Mouse (Mus musculus) spleen, postnatal 36 days (tissue): Measurements from ENCODE around the gene Vti1a.
A peak's percentile ranks its signal among the peaks of the same experiment; 100 is the strongest.

ENCODE experiments used
- DNase-seq, 2 experiments: peaks; one replicate each; pipeline ENCODE4 v3.0.0; 2022; ENCODE audit warnings: low spot score in 2 of 2, mixed read lengths in 1 of 2

The Vti1a gene

DNA sequence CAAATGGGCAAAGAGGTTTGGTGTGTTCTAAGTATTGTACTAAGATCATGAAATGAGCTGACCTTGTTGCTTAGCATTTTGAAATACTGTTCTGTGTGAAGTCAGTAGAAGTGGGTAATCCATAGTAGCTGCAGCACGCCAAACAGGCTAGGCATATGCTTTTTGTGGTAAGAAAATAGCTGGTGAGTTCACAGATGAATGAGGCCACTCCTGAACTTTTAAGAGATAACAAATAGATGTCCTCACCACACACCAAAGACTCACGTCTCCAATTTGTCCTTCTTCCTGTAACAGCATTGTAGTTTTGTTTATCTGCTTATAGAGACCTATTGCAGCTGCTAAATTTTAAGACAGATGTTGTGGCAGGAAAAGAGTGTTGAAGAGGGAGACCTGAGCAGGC lies 62.8 kb downstream of the Vti1a start:
- no peak for DNase-seq

DNA sequence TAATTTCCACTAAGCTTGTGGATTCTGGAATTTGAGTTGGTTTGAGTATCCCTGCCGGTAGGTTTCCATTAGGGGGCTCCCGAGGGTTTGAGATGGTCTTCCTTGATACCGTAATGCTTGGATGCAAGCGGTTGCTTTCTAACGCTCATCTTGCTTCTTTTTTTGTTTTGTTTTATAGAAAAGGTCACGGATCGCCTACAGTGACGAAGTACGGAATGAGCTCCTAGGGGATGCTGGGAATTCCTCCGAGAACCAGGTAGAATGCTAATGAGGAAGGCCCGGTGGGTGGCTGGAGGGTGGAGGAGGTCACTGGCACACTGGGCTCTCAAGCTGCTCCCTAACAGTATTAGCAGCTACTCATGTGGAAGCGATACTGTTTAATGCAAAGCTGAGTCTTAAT lies 64.7 kb downstream of the Vti1a start:
- no peak for DNase-seq

DNA sequence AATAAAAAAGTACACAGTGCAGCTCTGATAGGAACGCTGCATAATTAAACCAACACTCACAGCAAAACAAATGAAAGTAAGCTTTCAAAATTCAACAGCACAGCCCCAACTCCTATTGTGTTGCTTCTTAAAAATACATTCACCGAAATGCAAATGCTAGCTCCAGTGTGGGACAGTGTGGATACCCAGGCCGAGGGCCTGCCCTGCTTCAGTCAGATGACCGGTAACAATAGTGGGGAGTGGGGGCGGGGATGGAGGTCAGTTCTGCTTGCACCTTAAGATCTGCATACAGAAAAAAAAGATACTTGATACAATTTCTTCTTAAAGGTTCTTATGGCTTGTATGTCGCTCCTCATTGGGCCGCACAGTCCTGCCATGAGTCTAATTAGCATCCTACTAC lies 65.2 kb downstream of the Vti1a start:
- DNase-seq, result no peak

DNA sequence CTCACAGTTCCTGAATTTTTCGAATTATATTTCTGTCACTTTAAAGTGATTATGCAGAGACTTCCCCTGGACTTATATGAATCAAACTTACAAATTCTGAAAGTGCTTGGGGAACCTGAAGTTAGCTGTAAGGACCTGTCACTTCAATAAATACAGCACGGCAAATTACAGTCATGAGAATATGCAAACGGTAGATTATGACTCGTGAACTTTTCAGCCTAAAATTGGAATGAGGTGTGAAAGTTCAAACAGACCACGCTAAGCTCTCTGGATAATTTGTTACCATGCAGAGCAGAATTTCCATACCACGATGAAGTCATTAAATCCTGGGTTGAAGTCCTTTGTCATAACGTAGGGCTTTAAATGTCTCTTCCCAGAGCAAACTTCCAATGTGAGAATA lies 66.7 kb downstream of the Vti1a start:
- no peak for DNase-seq

DNA sequence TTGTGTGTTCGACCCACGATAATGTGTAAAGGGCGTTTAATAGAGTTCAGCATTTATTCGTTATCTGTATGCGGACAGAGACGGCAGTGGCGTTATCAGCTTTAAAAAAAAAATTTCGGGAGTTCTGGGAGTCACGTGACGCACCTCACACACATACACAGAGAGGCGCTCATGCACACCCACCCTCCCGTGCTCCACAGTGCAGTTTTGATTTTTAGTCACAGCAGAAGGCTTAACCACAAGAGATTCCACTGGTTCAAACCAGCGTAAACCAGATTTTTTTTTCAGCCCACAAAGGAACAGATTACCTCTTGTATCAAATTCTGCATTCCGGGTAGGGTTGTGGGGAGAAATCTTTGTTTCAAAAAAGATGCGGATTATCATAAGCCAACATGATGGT lies 68.5 kb downstream of the Vti1a start:
- DNase-seq, result no peak

DNA sequence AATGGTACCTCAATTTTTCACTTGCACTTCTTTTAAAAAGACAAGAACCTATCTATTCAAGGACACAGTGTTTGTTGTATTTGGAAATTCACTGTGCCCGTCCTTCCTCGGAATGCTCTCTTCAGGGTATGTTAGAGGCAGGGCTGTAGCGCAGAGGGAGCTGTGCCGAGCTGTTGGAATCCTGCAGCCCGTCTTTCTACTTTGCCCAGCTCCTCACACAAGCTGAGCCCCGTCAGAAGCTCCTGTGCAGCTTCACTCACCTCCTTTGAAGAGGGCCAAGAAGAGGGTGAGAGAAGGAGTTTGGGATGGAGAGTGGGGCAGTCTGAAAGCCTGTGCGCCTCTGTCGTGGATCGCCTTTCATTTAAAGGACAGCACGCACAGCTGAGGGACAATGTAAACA lies 72.9 kb downstream of the Vti1a start:
- no peak for DNase-seq

DNA sequence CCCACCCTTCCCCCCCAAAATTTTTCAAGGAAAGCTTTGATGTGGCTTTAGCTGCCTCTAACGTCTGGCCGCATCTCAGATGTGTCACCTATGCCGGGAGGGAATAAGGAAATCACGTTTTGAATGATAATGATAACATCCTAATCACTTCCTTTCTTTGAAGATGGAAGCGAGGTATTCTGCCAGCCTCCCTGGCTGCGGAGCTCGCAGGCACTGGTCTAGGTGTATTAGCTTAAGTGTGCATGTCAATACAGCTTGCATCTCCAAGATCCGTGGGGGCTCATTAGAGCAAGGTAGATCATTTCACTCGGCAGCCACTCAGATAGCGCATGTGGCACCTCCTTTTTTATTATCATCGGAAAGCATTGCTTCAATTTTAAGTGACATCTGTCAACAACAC lies 74.2 kb downstream of the Vti1a start:
- DNase-seq, result no peak

DNA sequence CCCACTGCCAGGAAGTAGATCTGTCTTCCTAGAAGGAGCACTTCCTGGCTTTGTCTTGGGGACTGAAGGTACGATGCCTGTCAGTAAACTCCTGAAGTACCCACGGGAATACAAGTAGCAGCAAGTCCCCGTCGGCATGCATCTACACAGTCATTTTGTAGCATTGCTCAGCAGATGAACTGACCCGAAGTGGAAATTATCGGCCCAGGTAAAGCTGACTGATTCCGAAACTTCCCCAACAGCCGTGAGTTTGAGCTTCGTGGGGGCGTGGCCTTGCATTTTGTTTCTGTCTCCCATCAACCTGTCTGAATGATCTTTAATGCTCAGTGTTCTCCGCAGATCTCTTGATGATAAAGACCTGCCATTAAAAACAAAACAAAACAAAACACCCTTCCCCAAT lies 85.5 kb downstream of the Vti1a start:
- DNase-seq, result no peak

DNA sequence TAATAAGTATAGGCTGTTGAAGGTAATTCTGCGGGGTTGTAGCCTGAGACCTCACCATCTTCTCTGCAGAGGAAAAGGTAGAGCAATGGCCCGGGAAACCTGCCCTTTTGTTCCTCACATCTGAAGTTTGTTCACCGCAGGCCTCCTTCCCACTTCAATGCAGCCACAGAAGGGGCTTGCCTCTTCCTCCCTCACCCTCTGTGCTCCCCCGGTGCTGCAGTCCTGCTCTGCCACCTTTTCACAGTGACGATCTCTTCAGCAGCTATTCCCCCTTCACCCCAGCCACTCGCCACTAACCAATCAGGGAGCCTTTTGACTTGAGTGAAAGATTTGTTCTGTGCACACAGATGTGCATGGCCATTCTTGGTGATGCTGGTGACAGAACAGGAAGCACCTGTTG lies 92.4 kb downstream of the Vti1a start:
- DNase-seq, result peak in 1 of 2 experiments; percentile 10

DNA sequence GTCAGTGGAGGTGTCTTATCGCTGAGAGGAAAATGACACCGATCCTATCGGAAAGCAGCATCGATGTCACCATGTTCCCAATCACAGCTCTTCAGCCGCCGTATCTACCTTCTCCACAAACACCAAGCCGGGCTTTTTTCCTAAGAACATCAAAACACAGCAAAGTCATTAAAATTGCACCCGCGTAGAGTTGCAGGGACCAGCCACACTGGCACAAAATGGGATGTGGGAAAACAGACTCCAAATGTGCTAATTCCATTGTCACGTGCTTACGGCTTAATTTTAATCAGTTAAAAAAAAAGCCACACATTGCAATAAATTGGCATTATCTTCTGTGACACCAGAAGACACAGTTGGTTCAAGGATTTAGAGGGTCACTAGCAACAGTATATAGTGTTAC lies 95.3 kb downstream of the Vti1a start:
- no peak for DNase-seq

DNA sequence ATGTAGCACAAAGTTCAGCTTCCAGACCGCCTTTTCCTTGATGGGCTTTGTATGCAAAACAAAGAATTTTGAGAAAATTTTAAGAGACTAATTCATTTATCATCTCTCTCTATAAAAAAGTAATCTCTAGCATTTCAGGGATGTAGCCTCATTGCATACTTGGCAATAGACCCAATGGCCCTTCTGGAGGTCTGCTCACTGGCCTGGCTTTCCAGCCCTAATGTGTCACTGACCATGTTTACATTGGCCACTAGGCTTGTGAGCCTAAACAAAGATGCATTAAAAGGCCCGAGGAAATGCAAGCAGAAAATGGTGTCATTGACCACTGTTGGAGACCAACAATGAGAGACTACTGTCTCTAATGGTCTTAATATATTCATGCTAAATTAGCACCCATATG lies 95.8 kb downstream of the Vti1a start:
- no peak for DNase-seq

DNA sequence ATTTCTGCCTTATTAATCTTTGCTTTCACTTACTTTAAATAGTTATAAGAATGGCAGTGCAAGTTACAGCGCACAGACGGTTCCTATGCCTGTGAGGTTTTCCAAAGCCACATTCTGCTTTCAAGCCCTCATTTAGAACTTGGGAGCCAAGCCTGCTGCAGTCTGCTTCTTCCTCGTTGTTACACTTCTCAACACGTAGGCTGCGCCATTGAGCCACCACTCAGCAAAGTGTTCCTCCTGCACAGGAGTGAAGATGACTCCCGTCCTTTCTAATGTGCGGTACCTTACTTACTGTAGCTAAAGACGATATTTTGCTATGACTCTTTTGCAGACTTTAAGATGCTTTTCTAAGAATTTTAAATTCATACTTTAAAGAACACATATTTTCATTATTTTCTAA lies 98.0 kb downstream of the Vti1a start:
- peak; percentile 6 to 19 for DNase-seq

DNA sequence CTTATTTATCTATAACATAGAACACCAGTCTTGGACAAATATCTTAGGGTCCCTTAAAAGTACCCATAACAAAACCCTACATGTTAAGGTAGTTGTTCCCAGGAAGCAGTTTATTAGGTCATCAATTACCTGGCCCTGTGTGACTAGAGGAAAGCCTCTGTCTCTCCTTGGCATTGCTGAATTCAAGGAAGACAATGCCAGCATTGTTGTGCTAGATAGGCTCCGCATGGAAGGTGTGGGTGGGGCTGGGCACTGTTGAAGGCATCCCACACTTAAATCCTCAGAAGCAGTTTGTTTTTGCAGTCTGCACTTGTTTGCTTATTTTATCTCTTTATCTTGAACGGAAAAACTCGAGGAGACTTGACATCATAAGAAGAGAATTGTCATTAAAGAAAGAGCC lies 102.7 kb downstream of the Vti1a start:
- no peak for DNase-seq

DNA sequence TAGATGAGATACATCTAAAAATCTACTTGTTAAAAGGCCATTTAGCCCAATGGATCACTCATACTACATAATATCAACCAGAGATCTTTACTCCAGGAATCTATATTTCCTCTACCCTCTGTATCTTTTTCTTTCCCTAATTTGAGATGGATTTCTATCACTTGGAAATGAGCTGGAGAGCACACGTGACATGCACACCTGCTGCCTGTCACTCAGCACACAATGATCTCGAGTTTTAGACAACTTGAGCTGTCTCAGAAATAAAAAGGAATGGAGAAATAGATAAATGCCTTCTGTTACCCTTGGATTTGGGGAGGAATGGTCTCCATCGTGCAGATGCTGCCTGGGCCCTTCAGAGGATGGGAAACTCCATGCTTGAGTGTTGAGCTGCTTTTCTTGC lies 103.9 kb downstream of the Vti1a start:
- no peak for DNase-seq

DNA sequence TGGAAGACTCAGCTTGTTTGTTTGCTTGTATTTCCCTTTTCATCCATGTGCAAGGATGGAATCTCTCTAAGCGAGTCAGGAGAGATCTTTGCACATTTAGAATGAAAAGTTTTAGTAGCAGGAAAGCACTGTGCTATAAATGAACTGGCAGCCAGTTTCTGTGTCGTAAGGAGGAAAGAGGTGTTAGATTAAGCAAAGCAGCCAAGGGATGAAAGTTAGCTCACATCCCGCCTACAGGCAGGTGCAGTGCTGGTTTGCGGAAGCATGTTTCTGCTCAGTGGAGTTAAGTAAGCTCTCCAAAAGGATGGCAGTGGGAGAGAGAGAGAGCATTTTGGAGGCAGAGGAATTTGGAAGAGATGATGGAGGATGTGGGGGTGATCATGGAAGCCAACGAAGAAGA lies 105.7 kb downstream of the Vti1a start:
- DNase-seq, result no peak

DNA sequence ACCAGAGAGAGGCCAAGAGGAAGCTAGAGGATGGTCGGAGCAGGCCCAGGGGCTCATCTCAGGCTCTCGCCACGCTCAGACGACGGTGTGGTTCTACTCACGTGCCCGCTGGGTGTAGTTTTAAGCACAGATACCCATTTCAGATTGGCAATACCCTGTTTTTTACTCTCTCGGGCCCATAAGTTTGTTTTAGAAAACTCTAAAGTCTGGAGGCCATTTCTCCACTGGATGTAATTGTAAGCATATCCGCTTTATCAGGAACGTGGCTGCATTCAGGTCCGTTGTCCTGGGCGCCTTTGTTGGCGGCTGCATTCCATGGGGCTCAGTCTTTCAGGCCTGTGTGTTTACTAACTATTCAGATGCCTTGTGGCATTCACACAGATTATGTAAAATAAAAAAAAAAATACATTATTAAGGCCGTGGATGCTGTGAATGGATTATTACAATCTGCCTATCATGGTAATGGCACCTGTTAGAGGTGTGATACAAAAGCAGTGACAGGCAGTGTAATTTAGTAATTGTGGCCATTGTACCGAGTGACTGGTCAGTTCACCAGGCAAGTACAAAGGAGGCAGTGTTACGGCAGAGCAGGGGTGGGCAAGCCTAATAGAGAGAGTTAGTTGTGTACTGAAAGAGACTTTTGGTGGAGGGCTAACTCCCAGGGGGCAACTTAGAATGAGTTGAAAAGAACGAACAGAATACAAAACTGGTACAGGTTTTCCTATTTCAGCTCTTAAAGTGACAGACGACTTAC lies 106.4 kb downstream of the Vti1a start:
- no peak for DNase-seq

DNA sequence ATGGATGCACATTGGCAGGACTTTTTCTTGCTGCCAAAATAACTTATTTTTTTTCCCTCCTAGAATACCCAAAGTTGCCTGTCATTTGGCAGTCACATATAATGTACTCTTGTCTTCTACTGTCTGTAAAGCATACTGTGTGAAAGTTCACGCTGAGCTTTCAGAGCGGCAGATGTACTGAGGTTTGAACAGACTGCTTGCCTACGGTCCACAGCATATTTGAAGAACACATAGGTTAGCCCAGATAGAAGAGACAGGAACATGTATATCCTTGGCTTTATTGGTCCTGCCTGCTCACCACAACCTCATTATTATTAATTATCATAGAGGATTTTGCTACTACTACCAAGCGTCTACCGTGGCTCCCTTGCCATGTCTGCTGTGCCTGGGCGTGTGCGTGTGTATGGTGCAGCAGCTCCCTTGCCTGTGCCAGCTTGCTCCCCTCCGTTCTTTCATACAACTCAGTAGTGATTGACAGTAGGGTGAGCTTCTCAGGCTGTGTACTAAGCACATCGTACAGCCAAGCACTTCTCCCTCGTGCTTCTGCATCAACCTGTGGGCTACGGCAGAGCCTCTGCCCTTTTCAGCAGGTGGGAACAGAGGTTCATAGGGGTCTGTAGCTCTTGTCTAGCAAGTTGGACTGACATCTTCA lies 107.1 kb downstream of the Vti1a start:
- no peak for DNase-seq

DNA sequence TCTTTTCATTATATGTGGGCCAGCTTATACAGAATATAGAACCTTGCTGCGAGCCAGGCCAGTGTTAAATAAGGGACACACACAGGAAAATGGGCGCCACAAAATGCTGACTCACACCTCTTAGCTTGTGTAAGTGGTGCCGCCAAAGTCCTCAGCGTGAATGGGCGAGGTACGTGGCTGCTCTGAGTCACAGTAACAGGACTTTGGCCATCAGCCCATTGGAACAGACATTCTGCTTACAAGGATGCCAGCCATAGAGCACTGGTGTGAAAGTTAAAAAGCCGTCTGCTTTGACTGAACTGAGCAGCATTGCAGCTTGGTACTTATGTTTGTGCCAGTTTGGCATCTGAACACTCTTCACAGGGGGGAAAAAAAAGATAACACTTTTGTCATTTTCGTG lies 107.9 kb downstream of the Vti1a start:
- DNase-seq, result peak in 1 of 2 experiments; percentile 2

DNA sequence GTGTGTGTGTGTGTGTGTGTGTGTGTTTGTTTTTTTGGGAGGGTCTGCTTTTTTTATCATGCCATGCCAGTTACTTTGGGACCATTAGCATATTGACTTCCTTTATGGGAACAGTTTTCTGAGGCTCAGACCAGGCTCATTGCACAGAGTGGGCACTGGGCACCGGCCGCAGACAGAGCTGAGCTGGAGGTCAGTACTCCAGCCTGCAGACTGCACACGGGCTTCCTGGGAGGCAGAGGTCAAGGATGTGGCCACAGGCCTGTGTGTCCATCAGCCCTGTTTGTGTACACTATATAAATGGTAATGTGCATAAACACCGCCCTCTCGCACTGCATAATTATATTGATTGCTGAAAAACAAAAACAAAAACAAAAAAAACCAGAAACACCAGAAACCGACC lies 108.4 kb downstream of the Vti1a start:
- no peak for DNase-seq

DNA sequence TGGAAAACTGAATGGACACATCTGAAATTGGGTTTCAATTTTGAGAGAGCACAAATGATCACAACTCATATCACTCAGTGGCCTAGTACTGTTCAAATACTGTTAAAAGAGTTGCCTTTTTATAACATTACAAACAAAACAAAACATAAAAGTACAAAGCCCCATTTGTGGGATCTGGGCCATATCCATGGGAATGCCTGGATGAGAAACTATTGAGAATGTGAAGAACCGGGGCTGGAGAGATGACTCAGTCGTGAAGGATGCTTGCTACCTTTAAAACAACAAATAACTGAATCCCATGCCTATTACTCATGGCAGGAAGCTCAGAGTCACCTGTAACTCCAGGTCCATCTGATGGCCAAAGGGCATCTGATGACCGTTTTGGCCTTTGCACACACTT lies 124.2 kb downstream of the Vti1a start:
- DNase-seq, result no peak

DNA sequence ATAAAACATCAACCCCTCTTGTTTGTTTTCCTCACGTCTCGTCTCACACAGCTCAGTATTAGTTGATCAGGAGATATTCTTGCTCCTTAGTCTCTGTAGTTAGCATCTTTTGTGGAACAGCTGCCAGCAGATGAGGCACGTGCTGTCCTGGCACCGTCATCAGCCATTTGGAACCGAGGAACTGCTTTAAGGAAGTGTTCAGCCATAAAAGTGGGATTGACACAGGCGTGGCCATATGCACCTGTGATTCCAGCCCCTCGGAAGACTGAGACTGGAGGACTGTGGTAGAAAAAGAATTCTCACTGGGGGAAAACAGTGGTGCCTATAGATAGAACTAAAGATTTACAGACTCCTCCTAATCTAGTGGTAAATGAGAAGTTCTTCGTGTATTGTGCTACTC lies 127.5 kb downstream of the Vti1a start:
- DNase-seq, result no peak

DNA sequence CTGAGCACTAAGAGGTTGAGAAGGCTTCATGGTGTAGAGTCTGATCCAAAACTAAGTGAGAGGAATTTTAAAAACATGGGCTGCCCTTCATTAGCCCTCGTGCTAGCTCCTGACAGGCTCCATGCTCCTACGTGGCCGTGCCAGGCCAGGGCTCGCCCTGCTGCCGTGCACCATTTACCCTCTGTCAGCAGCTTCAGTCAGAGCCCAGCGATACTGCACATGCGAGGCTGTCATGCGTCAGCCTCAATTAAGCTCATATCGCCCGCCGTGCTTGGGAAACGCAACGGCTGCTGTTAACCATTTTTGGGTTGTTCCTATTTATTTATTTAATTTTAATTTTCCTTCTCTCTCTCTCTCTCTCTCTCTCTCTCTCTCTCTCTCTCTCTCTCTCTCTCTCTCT lies 133.0 kb downstream of the Vti1a start:
- no peak for DNase-seq

DNA sequence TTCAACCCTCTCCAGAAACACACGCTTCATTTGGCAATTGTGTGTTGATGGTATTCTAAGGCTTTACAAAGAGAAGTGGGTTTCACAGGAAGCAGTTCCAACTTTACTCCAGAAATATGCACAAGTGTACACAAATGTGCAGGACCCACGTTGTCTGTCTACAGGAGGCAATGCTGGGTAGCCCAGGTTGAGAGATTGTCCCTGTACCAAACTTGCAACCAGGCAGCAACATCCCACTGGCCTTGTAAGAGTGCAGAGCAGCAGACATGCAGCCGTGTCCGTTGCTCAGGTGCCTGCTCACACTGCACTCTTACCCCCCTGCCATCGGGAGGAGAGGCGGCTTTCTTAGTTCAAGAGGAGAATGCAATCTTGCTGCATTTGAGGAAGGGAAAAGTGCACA lies 133.4 kb downstream of the Vti1a start:
- no peak for DNase-seq
